Mouse (Mus musculus): ENCODE results near the gene Greb1. TPM values are rescaled to one million over a fixed set of nuclear protein-coding genes. Genes with fewer than 3 reads are reported as not detected.
A peak's percentile ranks its signal among the peaks of the same experiment; 100 is the strongest.

Greb1 gene
- polyA plus RNA-seq, 1 experiment from 2014 or later, result 0.04 TPM

DNA sequence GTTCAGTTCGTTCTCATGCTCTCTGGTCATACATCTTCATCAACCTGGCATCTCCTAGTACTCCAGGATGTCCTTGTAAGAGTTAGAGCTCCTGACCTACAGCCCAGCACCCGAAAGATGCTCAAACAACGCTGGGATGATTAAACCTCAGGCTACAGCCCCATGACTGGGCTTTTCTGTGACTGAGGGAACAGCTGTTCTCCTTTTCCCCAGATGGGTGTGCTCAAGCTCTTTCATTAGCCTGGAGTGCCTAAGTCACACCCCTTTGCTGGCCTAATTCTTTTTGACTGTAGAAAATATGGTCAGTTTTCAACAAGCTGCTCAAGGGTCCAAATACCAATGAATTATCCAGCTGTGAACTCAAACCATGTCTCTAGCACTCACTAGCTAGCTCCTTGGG is 7.4 kb upstream of the Greb1 start:
- in situ Hi-C loops (cut with MboI; ENCODE audit: low pct_unique_long_range_greater_than_20kb), result loop anchor here (5.0 to 10.0 kb wide), 2 partner anchors 91 to 243 kb away; no protein-coding TSS in a partner anchor
- DNase-seq (ENCODE audit: low read depth, low spot score) (no peak), ATAC-seq (peak; percentile 55)

DNA sequence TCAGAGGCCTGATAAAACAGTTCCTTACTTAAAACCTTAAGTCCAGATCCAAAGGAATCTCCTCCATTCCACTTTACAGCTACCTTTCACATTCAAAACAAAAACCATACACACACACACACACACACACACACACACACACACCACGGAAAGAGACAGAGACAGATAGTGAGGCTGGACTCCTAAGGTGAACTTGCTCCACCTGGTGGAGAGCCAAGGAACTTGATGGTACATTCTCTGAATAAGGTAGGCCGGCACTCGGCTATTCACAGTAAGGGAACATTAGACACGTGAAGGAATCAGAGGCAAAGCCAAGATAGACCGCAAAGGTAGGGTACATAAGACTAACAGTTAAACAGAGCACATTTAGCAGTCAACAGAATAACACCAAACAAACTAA is 4.8 kb upstream of the Greb1 start:
- DNase-seq (ENCODE audit: low read depth, low spot score) (no peak), ATAC-seq (no peak)
- peak; percentile 74 for TF ChIP-seq CTCF (IDR thresholded peaks at IDR 0.05)
- in situ Hi-C loops (cut with MboI; ENCODE audit: low pct_unique_long_range_greater_than_20kb), result loop anchor here (5.0 to 10.0 kb wide), 2 partner anchors 88 to 241 kb away; no protein-coding TSS in a partner anchor
- peaks cover 7% of the 10 kb centered on the region for H3K27me3 ChIP-seq
- ChIA-PET POLR2A (no interaction called here), CTCF (interaction anchor here (0.9 to 1.5 kb wide), 3 partner anchors 83 to 237 kb away, joined by 3 to 7 read pairs (median 3); no protein-coding TSS in a partner anchor)

More for the DNA sequence above, 7.4 kb upstream of the Greb1 start:
- peaks cover 7% of the 10 kb centered on the region for H3K27me3 ChIP-seq
- ChIA-PET CTCF (interaction anchor here (0.9 to 2.1 kb wide), 13 partner anchors 89 to 414 kb away, joined by 3 to 13 read pairs (median 5); partner anchors contain the start of gene 2410004P03Rik), POLR2A (no interaction called here)
- peak; percentile 90 for TF ChIP-seq CTCF (IDR thresholded peaks at IDR 0.05)

DNA sequence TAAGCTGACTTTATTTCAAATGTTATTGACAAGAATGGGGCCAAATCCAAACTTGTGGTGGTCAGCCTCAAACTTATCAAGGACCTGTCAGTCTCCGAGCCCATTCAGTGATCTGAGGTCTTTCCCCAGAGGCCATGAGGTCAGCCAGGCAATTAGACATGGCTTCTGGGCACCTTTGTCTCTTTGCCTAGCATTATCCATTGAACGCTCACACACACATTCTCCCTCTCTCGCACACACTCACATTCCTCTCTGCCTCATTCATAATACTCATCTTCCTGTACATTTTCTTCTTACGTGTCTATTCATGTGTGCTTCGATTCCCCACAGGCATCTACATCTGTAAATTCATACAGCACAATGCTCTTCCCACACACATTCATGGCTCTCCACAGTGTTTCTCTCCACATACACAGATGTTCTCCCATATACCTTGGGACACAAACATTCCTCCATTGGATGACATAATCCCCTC is 3.3 kb upstream of the Greb1 start:
- no peak for ATAC-seq
- ChIA-PET POLR2A (no interaction called here), CTCF (interaction anchor here (1.5 kb wide), 1 partner anchor 85 kb away, joined by 7 read pairs; no protein-coding TSS in a partner anchor)
- in situ Hi-C loops (cut with MboI; ENCODE audit: low pct_unique_long_range_greater_than_20kb), result loop anchor here (10.0 kb wide), 1 partner anchor 239 kb away; no protein-coding TSS in a partner anchor
- no peak for DNase-seq (ENCODE audit: low read depth, low spot score)
- no peak for TF ChIP-seq CTCF (IDR thresholded peaks at IDR 0.05)
- peaks cover 10% of the 10 kb centered on the region for H3K27me3 ChIP-seq

DNA sequence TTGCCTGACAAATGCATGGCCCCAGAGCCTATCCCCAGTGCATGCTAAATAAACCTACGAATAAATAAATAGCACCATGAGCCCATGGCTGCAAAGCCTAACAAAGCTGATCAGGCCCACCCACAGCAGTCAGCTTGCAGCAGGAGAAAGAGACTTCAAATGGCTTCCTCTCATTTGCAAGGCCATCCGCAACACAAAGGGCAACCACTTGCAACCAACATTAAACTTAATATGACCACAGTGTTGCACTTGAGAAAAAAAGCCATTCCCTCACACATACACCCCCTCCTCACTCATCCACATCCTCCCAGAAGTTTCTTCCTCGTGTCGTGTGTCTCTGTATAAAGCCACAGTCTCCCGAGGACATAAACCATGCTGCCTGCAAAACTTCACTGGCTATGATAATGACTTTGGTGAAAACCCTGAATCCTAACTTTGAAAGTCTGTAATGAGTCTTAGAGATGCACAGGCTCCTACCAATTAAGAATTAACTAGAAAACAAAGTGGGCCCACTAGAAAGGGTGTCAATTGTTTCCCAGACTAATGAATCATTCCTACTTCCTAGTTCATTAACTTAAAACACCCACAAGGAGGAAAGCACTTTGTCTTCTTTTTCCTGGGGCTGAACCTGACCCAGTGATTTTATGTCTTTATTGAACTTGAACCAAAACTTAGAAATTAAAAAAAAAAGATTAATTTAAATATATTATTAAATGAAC is 2.7 kb upstream of the Greb1 start:
- no peak for ATAC-seq
- H3K27me3 ChIP-seq, result peaks cover 12% of the 10 kb centered on the region
- ChIA-PET POLR2A (no interaction called here), CTCF (no interaction called here)
- DNase-seq (ENCODE audit: low read depth, low spot score), result no peak
- TF ChIP-seq CTCF (IDR thresholded peaks at IDR 0.05), result no peak
- in situ Hi-C loops (cut with MboI; ENCODE audit: low pct_unique_long_range_greater_than_20kb), result loop anchor here (10.0 kb wide), 1 partner anchor 239 kb away; no protein-coding TSS in a partner anchor

DNA sequence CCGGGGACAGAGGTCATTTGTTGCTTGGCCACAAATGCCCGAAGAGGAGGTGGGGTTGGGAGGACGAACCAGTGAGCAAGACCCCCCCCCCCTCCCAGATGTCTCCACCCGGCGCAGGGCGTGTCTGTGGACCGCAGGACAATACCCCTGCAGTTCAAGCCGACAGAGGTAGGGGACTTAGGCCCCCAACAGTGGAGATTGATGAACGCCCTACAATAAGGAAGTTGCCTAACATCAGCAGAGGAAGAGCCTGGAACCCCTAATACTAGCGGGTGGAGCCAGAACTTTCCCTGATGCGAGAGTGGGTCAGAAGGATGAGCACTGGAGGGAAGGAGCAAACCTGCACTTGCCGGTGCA is 251 bp upstream of the Greb1 start:
- in situ Hi-C loops (cut with MboI; ENCODE audit: low pct_unique_long_range_greater_than_20kb), result loop anchor here (10.0 kb wide), 1 partner anchor 236 kb away; no protein-coding TSS in a partner anchor
- H3K27me3 ChIP-seq, result peaks cover 5% of the 10 kb centered on the region
- ChIA-PET POLR2A (no interaction called here), CTCF (no interaction called here)
- DNase-seq (ENCODE audit: low read depth, low spot score) (no peak), ATAC-seq (no peak)
- no peak for TF ChIP-seq CTCF (IDR thresholded peaks at IDR 0.05)

DNA sequence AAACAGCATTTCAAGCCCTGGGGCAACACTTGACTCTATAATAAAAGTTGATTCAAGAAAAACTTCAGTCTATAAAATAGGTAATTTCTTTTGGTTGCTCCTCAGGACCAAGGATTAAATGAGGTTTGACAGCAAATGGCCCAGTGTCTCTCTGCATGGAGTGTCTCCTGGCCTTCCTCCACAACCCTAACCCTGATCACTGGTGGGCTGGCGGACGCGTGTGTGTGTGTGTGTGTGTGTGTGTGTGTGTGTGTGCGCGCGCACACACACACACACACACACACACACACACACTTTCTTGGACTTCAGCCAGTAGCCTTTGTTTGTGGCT is 793 bp downstream of the Greb1 start:
- POLR2A ChIA-PET, result no interaction called here
- ATAC-seq (no peak), DNase-seq (ENCODE audit: low read depth, low spot score) (no peak)
- in situ Hi-C loops (cut with MboI; ENCODE audit: low pct_unique_long_range_greater_than_20kb), result loop anchor here (10.0 kb wide), 1 partner anchor 235 kb away; no protein-coding TSS in a partner anchor
- H3K27me3 ChIP-seq, result peaks cover 5% of the 10 kb centered on the region
- CTCF ChIA-PET, result no interaction called here
- no peak for TF ChIP-seq CTCF (IDR thresholded peaks at IDR 0.05)

DNA sequence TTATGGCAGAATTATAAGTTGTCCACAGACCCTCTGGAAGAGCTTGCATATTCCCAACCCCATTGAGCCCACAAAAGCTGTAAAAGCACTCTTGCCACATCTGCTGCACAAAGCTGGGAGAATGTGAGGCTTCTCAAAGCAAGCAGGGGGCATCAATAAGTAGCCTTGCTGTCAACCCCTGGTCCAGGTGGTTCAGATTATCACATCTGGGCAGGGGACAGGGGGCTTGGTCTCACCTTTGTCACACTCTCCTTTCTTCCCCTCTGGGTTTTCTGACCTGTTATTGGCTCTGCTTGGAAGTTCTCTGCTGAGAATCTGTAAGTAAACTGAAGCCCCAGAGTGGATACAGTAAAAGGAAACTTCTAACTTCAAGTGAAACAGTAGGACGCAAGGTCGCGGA is 1.8 kb downstream of the Greb1 start:
- no peak for DNase-seq (ENCODE audit: low read depth, low spot score)
- ChIA-PET POLR2A (no interaction called here), CTCF (no interaction called here)
- TF ChIP-seq CTCF (IDR thresholded peaks at IDR 0.05), result no peak
- no peak for ATAC-seq
- H3K27me3 ChIP-seq, result peaks cover 5% of the 10 kb centered on the region
- in situ Hi-C loops (cut with MboI; ENCODE audit: low pct_unique_long_range_greater_than_20kb), result no loop called here

DNA sequence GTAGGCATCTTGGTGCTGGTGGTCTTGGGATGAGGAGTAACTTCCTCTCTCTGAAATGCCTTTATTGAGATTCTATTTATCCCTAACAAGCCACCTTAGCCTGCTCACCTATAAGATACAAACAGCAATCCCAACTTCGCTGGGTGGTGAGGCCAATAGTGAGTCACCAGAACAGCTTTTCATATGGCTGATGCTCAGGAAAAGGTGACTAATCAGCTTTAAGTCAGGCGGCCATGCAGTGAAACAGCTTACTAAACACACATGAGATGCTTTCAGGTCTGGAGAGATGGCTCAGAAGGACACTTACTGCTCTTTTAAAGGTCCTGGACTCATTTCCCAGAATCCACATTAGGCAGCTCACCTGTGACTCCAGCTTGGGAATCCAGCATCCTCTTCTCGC is 4.9 kb downstream of the Greb1 start:
- DNase-seq (ENCODE audit: low read depth, low spot score) (no peak), ATAC-seq (no peak)
- ChIA-PET CTCF (interaction anchor here (0.8 kb wide), 1 partner anchor 15 kb away, joined by 3 read pairs; no protein-coding TSS in a partner anchor), POLR2A (no interaction called here)
- peaks cover 5% of the 10 kb centered on the region for H3K27me3 ChIP-seq
- no peak for TF ChIP-seq CTCF (IDR thresholded peaks at IDR 0.05)
- in situ Hi-C loops (cut with MboI; ENCODE audit: low pct_unique_long_range_greater_than_20kb), result no loop called here

DNA sequence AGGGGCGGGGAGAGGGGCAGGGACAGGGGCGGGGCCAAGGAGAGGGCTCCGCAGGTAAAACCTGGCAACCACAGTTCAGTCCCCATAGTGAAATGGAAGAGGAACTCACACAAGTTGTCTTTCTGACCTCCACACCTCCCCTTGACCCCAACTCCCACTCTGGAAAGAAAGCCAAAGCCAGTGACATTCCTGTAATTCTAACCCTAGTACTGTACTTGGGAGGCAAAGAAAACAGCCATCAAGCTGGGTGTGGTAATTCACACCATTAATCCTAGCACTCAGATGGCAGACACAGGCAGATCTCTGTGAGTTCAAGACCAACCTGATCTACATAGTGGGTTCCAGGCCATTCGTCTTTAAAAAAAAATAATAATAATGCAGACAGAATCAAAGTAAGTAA is 7.3 kb downstream of the Greb1 start:
- no peak for ATAC-seq
- no peak for TF ChIP-seq CTCF (IDR thresholded peaks at IDR 0.05)
- DNase-seq (ENCODE audit: low read depth, low spot score), result no peak
- ChIA-PET CTCF (no interaction called here), POLR2A (no interaction called here)
- in situ Hi-C loops (cut with MboI; ENCODE audit: low pct_unique_long_range_greater_than_20kb), result no loop called here
- no peaks in the 10 kb centered on the region for H3K27me3 ChIP-seq

DNA sequence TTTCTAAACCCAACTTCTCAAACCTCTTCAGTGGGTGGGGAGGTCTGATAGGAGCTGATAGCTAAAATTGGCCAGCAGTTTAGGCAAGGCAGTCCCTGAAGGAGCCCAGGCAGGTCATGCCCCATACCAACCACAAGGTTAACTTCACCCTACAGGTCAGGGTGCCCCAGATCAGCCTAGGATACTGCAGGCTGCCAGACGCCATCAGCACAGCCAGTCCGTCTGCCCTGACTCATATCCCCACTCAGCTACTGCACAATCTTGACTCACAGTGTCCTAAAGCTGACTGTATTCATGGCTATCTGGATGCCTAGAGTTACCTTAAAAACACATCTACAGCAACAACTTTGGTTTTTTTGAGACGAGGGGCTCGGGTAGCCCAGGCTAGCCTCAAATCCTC is 10.2 kb downstream of the Greb1 start:
- no peaks in the 10 kb centered on the region for H3K27me3 ChIP-seq
- DNase-seq (ENCODE audit: low read depth, low spot score), result no peak
- no peak for ATAC-seq
- ChIA-PET POLR2A (no interaction called here), CTCF (no interaction called here)
- in situ Hi-C loops (cut with MboI; ENCODE audit: low pct_unique_long_range_greater_than_20kb), result no loop called here
- no peak for TF ChIP-seq CTCF (IDR thresholded peaks at IDR 0.05)

DNA sequence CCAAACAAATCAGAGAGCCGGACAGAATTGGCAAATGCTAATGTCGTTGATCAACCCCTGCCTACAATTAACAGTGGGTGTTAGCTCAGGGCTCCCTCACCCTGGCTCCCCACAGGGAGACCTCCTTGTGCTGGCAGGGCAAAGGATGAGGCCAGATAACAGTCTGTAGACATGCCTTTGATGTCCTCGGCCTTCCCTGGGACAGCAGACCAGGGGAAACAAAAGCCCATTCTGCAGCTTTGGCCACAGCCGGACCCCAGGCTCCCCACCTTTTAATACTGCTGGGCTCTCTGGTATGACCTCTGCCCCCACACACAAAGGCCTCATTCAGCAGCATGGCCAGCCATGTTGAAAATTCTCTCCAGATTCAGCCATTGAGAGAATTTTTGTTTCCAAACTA is 10.9 kb downstream of the Greb1 start:
- no peak for TF ChIP-seq CTCF (IDR thresholded peaks at IDR 0.05)
- DNase-seq (ENCODE audit: low read depth, low spot score) (no peak), ATAC-seq (no peak)
- H3K27me3 ChIP-seq, result no peaks in the 10 kb centered on the region
- in situ Hi-C loops (cut with MboI; ENCODE audit: low pct_unique_long_range_greater_than_20kb), result no loop called here
- ChIA-PET CTCF (no interaction called here), POLR2A (no interaction called here)

Data from Patski (cell line).